Mouse (Mus musculus) embryonic facial prominence, embryonic 15.5 days (tissue): Measurements from ENCODE around the gene Wdr72. TPM values are rescaled to one million over a fixed set of nuclear protein-coding genes. Genes with fewer than 3 reads are reported as not detected.
A peak's percentile ranks its signal among the peaks of the same experiment; 100 is the strongest.

ENCODE experiments used
- ATAC-seq: fragments of 200-750 bp; cut with Nextera tagmentation; 2 replicates; pipeline ENCODE4 v1.8.0; 2017; ENCODE audit warnings: low read depth, moderate TSS enrichment; ENCODE audit not compliant: insufficient number of reproducible peaks, low FRiP score, low TSS enrichment
- H3K27ac ChIP-seq: fragments of 300-500 bp; sonication (generic); replicated peaks from 2 replicates; pipeline ENCODE4 v1.5.1; 2015; ENCODE audit warnings: mild to moderate bottlenecking, inconsistent platforms
- H3K27me3 ChIP-seq: fragments of 300-500 bp; sonication (generic); 2 replicates; pipeline ENCODE4 v1.6.1; 2015; ENCODE audit warnings: inconsistent platforms
- H3K36me3 ChIP-seq: fragments of 300-500 bp; sonication (generic); 2 replicates; pipeline ENCODE4 v1.6.1; 2015; ENCODE audit warnings: mild to moderate bottlenecking, inconsistent platforms
- H3K4me1 ChIP-seq: fragments of 300-500 bp; sonication (generic); 2 replicates; pipeline ENCODE4 v1.6.1; 2015; ENCODE audit warnings: inconsistent platforms
- H3K4me2 ChIP-seq: fragments of 300-500 bp; sonication (generic); replicated peaks from 2 replicates; pipeline ENCODE4 v1.6.1; 2015; ENCODE audit warnings: mild to moderate bottlenecking, inconsistent platforms
- H3K4me3 ChIP-seq: fragments of 300-500 bp; sonication (generic); replicated peaks from 2 replicates; pipeline ENCODE4 v1.5.1; 2015; ENCODE audit warnings: mild to moderate bottlenecking, inconsistent platforms
- H3K9ac ChIP-seq: fragments of 300-500 bp; sonication (generic); 2 replicates; pipeline ENCODE4 v1.6.1; 2015; ENCODE audit warnings: inconsistent platforms
- H3K9me3 ChIP-seq: fragments of 300-500 bp; sonication (generic); replicated peaks from 2 replicates; pipeline ENCODE4 v1.6.1; 2016; ENCODE audit warnings: inconsistent platforms
- WGBS: fragments of 180-500 bp; shearing (Covaris S2); methylation state at CpG from one replicate; pipeline ENCODE4 v1.1.7; 2015; 5-methylcytosine and 5-hydroxymethylcytosine counted together
- polyA plus RNA-seq: library from polyadenylated mRNA; unstranded; fragments of >200 nt; fragmentation: Nextera tagmentation; extraction: Ambion mirVana; gene quantifications from 2 replicates; pipeline ENCODE4 v1.2.1, GENCODE M21; 2015

Wdr72 gene
- polyA plus RNA-seq = 0.77 and 1.3 TPM in 2 replicates

DNA sequence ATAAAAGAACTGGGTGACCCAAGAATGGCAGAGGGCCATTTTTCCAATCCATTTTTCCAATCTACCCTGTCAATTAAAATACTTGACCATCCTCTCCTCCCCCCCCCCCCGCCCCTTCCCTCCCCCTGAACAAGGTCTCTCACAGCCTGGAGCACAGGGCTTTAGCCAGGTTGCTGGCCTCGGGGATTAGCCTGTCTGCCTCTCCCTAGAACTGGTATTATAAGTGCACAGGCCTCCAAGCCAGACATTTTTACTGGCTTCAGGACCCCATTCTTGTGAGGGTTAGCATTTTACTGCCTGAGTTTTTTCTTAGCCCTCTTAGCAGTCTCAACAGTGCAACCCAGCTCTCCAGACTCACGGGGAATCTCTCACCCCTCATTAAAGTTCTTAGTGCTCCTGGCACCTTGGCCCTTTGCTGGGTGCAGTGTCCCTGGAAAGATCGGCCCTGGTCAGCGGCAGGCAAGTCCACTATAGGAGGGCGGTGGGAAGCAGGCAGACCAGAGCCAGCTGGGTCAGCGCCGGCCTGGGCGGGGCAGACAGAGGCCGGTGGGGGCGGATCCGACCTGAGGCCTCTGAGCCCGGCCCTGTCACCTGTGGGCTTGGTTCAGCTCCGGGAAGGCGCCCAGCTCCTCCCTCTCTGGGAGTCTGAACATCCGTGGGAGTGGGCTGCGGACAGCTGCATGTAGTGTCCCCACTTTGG, at the start of gene Wdr72:
Wdr72 (plus strand) TSS at position 596 of the 700 bp plus-strand sequence.
- no peak within 1 kb of the TSS for H3K27ac ChIP-seq
- WGBS = 7% methylated on average over 17 of the region's 17 CpGs
- H3K9me3 ChIP-seq = no peaks in the 10 kb centered on the region
- H3K4me2 ChIP-seq = peak within 1 kb of the TSS; percentile 52
- no peak within 1 kb of the TSS for H3K9ac ChIP-seq
- peaks cover 3% of the 10 kb centered on the region; the same call in 1 of the 2 replicates for H3K4me1 ChIP-seq
- no peak for ATAC-seq
- no peaks in the 10 kb centered on the region for H3K36me3 ChIP-seq
- no peaks in the 10 kb centered on the region for H3K27me3 ChIP-seq
- H3K4me3 ChIP-seq = peak within 1 kb of the TSS; percentile 23

- no peaks in the 10 kb centered on the region for H3K36me3 ChIP-seq
- H3K9me3 ChIP-seq = no peaks in the 10 kb centered on the region
- H3K4me1 ChIP-seq = no peaks in the 10 kb centered on the region
- H3K4me3 ChIP-seq = no peak overlapping the region
- no peak overlapping the region for H3K4me2 ChIP-seq
- WGBS = 70% methylated on average over 3 of the region's 3 CpGs
- H3K27ac ChIP-seq = no peak overlapping the region
- H3K27me3 ChIP-seq = no peaks in the 10 kb centered on the region
- no peak for ATAC-seq
- no peak overlapping the region for H3K9ac ChIP-seq
These were observed 43.9 kb upstream of the Wdr72 start for GRCm38 (mm10) chr9:74066278-74066677.

- 45% methylated on average over 10 of the region's 10 CpGs for WGBS
- Histone ChIP-seq H3K4me3 (no peak overlapping the region), H3K27ac (no peak overlapping the region), H3K36me3 (no peaks in the 10 kb centered on the region), H3K27me3 (no peaks in the 10 kb centered on the region), H3K9ac (no peak overlapping the region), H3K9me3 (no peaks in the 10 kb centered on the region), H3K4me2 (no peak overlapping the region), H3K4me1 (no peaks in the 10 kb centered on the region)
- no peak for ATAC-seq
These were observed 43.4 kb upstream of the Wdr72 start for GRCm38 (mm10) chr9:74066766-74067165.

DNA sequence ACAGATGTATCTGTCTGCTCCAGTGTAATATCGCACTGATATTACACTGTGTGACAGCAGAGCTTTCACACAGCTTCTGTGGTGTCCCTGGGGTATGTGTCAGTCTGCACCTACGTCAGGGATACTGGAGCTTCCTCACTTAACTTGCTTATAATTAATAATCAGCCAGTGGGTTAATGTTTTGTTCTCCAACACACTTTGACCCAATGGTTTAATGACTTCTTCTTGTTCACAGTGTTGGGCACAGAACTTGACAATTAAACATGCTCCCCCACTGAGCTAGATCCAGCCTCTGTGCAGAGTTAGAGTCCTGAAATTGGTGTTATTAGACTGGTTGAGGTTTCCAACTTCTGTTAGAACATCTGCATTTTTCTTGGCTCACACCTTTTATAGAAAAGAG, 34.2 kb upstream of the Wdr72 start:
- Histone ChIP-seq H3K4me1 (no peaks in the 10 kb centered on the region), H3K27ac (no peak overlapping the region), H3K4me3 (no peak overlapping the region), H3K27me3 (no peaks in the 10 kb centered on the region), H3K36me3 (no peaks in the 10 kb centered on the region), H3K9ac (no peak overlapping the region), H3K4me2 (no peak overlapping the region), H3K9me3 (no peaks in the 10 kb centered on the region)
- no peak for ATAC-seq
- WGBS = 79% methylated on average over 2 of the region's 2 CpGs

DNA sequence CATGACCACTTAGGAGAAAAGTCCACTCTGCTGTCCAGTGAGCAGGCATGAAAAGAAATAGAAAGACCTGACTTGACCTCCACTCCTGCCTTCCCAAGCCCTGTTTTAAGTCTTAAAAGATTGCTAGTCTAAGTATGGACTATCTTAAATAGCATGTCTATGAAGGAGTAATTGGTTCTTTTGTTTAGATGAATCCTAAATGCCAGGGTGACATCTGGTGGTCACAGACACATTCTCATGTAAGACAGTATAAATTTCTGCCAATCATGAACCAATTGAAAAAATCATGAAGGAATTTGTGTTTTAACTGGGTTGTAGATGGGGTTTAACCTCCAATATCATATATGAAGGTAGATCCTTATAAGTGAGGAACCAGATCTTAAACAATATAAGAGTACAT, 31.7 kb upstream of the Wdr72 start:
- Histone ChIP-seq H3K36me3 (no peaks in the 10 kb centered on the region), H3K4me2 (no peak overlapping the region), H3K9me3 (no peaks in the 10 kb centered on the region), H3K4me1 (no peaks in the 10 kb centered on the region), H3K27me3 (no peaks in the 10 kb centered on the region), H3K4me3 (no peak overlapping the region), H3K27ac (no peak overlapping the region), H3K9ac (no peak overlapping the region)
- no peak for ATAC-seq

DNA sequence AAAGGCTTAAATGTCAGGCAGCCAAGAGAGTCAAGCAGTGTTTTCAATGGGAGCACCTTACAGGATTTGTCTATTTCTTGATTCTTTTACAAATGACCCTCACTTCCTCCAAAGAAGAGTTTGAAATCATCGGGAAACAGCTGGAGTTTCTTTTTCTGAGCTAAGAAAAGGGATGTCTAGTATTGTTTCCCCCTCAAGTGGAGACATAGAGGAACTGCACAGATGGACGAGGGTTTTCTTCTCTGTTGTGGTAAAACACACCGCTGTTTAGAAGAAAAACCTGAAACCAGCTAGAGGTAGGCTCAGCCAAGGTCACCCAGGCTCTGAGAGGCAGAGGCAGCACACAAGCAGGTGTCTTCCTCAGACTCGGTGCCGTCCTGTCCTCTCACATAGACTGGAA, 29.9 kb upstream of the Wdr72 start:
- 33% methylated on average over 5 of the region's 5 CpGs for WGBS
- no peaks in the 10 kb centered on the region for H3K9me3 ChIP-seq
- H3K9ac ChIP-seq = no peak overlapping the region
- no peak overlapping the region for H3K27ac ChIP-seq
- H3K4me3 ChIP-seq = no peak overlapping the region
- no peaks in the 10 kb centered on the region for H3K27me3 ChIP-seq
- no peak overlapping the region for H3K4me2 ChIP-seq
- no peaks in the 10 kb centered on the region for H3K36me3 ChIP-seq
- ATAC-seq = no peak
- H3K4me1 ChIP-seq = no peaks in the 10 kb centered on the region

DNA sequence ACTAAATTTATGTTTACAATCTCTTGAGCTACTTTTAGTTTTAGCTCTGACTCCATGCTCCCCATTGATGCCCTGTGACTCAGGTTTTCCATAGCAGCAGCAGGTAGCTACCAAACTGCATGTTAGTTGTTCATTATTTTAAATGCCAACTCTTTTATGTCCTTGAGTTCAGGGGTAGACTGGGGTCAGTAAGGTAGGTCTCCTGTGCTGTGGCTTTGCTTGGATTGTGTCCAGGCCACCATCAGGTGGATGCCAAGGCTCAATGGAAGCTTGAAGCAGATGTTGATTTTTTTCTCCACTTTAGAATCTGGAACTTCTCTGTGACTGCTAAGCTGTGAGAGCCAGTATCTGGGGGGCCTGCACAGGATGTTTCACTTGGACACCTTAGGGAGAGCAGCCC, 8.6 kb upstream of the Wdr72 start:
- Histone ChIP-seq H3K4me3 (no peak overlapping the region), H3K9ac (no peak overlapping the region), H3K36me3 (no peaks in the 10 kb centered on the region), H3K4me1 (no peaks in the 10 kb centered on the region), H3K9me3 (no peaks in the 10 kb centered on the region), H3K4me2 (no peak overlapping the region), H3K27me3 (no peaks in the 10 kb centered on the region), H3K27ac (no peak overlapping the region)
- ATAC-seq = no peak

GRCm38 (mm10) chr9:74102615-74103014, 7.5 kb upstream of the Wdr72 start:
- WGBS = 90% methylated on average over 1 of the region's 1 CpGs

DNA sequence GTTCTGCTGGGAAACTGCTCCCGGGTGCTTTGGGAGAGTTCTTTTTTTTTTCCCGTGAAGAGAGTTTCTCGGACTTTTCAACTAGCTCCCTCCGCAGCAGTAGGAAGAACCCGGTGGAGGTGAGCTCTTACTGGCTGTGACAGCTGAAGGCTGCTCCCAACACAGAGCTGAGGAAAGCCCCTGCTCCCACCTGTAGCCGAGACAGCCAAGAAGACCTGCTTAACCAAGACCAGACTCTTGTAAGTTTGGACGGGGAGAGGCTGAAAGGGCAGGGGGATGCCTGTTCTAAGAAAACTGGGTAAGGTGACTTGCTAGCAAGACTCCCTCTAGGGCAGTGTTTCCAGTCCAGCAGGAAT, 283 bp downstream of the Wdr72 start:
- H3K4me2 ChIP-seq = peak overlapping the region; percentile 52
- H3K9ac ChIP-seq = no peak overlapping the region
- no peak for ATAC-seq
- no peaks in the 10 kb centered on the region for H3K9me3 ChIP-seq
- H3K27me3 ChIP-seq = no peaks in the 10 kb centered on the region
- H3K4me3 ChIP-seq = peak overlapping the region; percentile 23
- no peak overlapping the region for H3K27ac ChIP-seq
- no peaks in the 10 kb centered on the region for H3K36me3 ChIP-seq
- peaks cover 3% of the 10 kb centered on the region; the same call in 1 of the 2 replicates for H3K4me1 ChIP-seq
- WGBS = 2% methylated on average over 7 of the region's 7 CpGs

More at GRCm38 (mm10) chr9:74102615-74103014, 7.5 kb upstream of the Wdr72 start:
- Histone ChIP-seq H3K9me3 (no peaks in the 10 kb centered on the region), H3K27me3 (no peaks in the 10 kb centered on the region), H3K4me1 (no peaks in the 10 kb centered on the region), H3K36me3 (no peaks in the 10 kb centered on the region), H3K9ac (no peak overlapping the region), H3K4me2 (no peak overlapping the region), H3K4me3 (no peak overlapping the region), H3K27ac (no peak overlapping the region)
- ATAC-seq = no peak

DNA sequence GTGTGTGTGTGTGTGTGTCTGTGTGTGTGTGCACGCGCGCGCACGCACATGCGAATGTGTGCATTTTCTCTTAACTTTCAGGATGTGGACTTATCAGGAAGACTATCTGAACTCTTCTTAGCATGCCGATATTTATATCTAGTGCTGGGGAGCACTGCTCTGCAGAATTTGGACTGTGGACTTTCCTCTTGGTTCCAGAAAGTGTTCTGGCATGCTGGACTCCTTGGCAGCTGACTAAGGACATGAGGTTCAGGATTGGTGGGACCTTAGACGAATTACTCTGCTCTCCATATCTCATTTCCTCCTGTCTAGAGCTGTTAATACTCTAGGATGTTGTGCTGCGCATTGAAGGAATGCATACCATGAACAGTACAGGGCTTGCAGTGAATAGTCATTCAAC, 2.4 kb downstream of the Wdr72 start:
- no peaks in the 10 kb centered on the region for H3K36me3 ChIP-seq
- no peak overlapping the region for H3K4me2 ChIP-seq
- H3K9me3 ChIP-seq = no peaks in the 10 kb centered on the region
- WGBS = 93% methylated on average over 9 of the region's 9 CpGs
- H3K9ac ChIP-seq = no peak overlapping the region
- no peaks in the 10 kb centered on the region for H3K27me3 ChIP-seq
- ATAC-seq = no peak
- H3K4me1 ChIP-seq = peaks cover 3% of the 10 kb centered on the region; the same call in 1 of the 2 replicates
- H3K4me3 ChIP-seq = no peak overlapping the region
- no peak overlapping the region for H3K27ac ChIP-seq

- Histone ChIP-seq H3K9ac (no peak overlapping the region), H3K36me3 (no peaks in the 10 kb centered on the region), H3K27me3 (no peaks in the 10 kb centered on the region), H3K27ac (no peak overlapping the region), H3K4me3 (no peak overlapping the region), H3K9me3 (no peaks in the 10 kb centered on the region), H3K4me2 (no peak overlapping the region), H3K4me1 (no peaks in the 10 kb centered on the region)
- ATAC-seq = no peak
- WGBS = 54% methylated on average over 5 of the region's 5 CpGs
These were observed 16.1 kb downstream of the Wdr72 start for GRCm38 (mm10) chr9:74126222-74126621.

- 58% methylated on average over 2 of the region's 2 CpGs for WGBS
- Histone ChIP-seq H3K4me3 (no peak overlapping the region), H3K4me1 (no peaks in the 10 kb centered on the region), H3K4me2 (no peak overlapping the region), H3K36me3 (no peaks in the 10 kb centered on the region), H3K27me3 (no peaks in the 10 kb centered on the region), H3K27ac (no peak overlapping the region), H3K9ac (no peak overlapping the region), H3K9me3 (no peaks in the 10 kb centered on the region)
- ATAC-seq = no peak
These were observed 23.9 kb downstream of the Wdr72 start for GRCm38 (mm10) chr9:74134010-74134409.
